Mouse (Mus musculus) ovary, adult 18-20 months (tissue): ENCODE results near the gene Ipp.

Source experiments
- DNase-seq: peaks from one replicate; pipeline ENCODE4 v3.0.0; 2022; ENCODE audit warnings: low spot score, mixed read lengths

The Ipp gene

GRCm38 (mm10) chr4:116557306-116558121 is 50.2 kb downstream of the Ipp start, which contains the start of gene Gpbp1l1:
TSS of gene Gpbp1l1 (plus strand) at chr4:116557658.
- DNase-seq, result peak; percentile 97

- no peak for DNase-seq
Measured at GRCm38 (mm10) chr4:116558151-116558882, 51.0 kb downstream of the Ipp start.
